Mouse (Mus musculus) liver, adult 2 months (tissue): ENCODE measurements around the gene Gm20388.

ENCODE experiments used
- CTCF ChIP-seq: fragments of 200-500 bp; IDR thresholded peaks from 2 replicates; pipeline ENCODE4 v1.5.1; 2011; ENCODE audit warnings: low read depth, low read length, control low read depth
- POLR2A ChIP-seq: fragments of 200-500 bp; IDR thresholded peaks from 2 replicates; pipeline ENCODE4 v1.6.1; 2011; ENCODE audit warnings: low read length, control low read depth; ENCODE audit not compliant: insufficient read depth; ENCODE audit errors: extremely low read depth

DNA sequence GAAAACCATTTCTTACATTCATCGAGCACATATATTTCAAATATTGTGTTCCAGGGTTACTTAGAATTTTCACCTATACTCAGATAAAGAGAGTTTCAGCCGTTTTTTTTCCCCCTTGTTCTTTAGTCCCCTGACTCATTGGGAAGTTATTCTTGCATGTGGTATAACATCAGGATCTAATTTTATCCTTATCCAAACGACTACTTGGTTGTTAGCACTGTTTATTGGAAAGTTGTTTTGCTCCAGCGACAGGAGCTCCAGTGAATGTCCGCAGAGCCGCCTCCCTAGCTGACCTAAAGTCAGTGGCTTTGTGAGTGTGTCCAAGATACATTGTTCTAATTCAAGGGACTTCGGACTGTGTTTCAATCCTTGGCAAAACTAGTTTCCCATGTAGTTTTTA, 3723.2 kb downstream of the Gm20388 start:
- TF ChIP-seq CTCF (no peak), POLR2A (no peak)
